Mouse (Mus musculus) lung, embryonic 14.5 days (tissue): ENCODE data around the gene Adgre5. TPM values are rescaled to one million over a fixed set of nuclear protein-coding genes. Genes with fewer than 3 reads are reported as not detected.

ENCODE experiments used
- ATAC-seq: fragments of 200-750 bp; cut with Nextera tagmentation; 2 replicates; pipeline ENCODE4 v1.8.0; 2017; ENCODE audit warnings: mild to moderate bottlenecking, moderate TSS enrichment, moderate library complexity; ENCODE audit not compliant: insufficient read depth
- DNase-seq: peaks from one replicate; pipeline ENCODE4 v3.0.0-alpha.2; 2015
- H3K27ac ChIP-seq: fragments of 300-500 bp; sonication (generic); 2 replicates; pipeline ENCODE4 v1.5.1; 2014; ENCODE audit warnings: low read depth, mild to moderate bottlenecking, moderate library complexity
- H3K27me3 ChIP-seq: fragments of 300-500 bp; sonication (generic); 2 replicates; pipeline ENCODE4 v1.6.1; 2014; ENCODE audit warnings: low read length, control low read depth; ENCODE audit not compliant: insufficient read depth
- H3K36me3 ChIP-seq: fragments of 300-500 bp; sonication (generic); 2 replicates; pipeline ENCODE4 v1.6.1; 2014; ENCODE audit warnings: control low read depth; ENCODE audit not compliant: insufficient read depth
- H3K4me1 ChIP-seq: fragments of 300-500 bp; sonication (generic); 2 replicates; pipeline ENCODE4 v1.6.1; 2014; ENCODE audit warnings: antibody characterized with exemption, control low read depth; ENCODE audit not compliant: insufficient read depth
- H3K4me2 ChIP-seq: fragments of 300-500 bp; sonication (generic); 2 replicates; pipeline ENCODE4 v1.6.1; 2014; ENCODE audit warnings: mild to moderate bottlenecking
- H3K4me3 ChIP-seq: fragments of 300-500 bp; sonication (generic); 2 replicates; pipeline ENCODE4 v1.5.1; 2014; ENCODE audit warnings: low read depth, low read length
- H3K9ac ChIP-seq: fragments of 300-500 bp; sonication (generic); 2 replicates; pipeline ENCODE4 v1.6.1; 2014
- H3K9me3 ChIP-seq: fragments of 300-500 bp; sonication (generic); 2 replicates; pipeline ENCODE4 v1.6.1; 2016; ENCODE audit warnings: low read depth, low read length, control low read depth
- CTCF ChIP-seq: IDR thresholded peaks from 2 replicates; pipeline ENCODE4 v1.5.1; 2016; ENCODE audit warnings: antibody characterized with exemption, low read depth
- WGBS: fragments of 180-500 bp; shearing (Covaris S2); extraction: QIAGEN DNeasy Blood & Tissue Kit; methylation state at CpG from one replicate; pipeline ENCODE4 v1.1.7; 2014; 5-methylcytosine and 5-hydroxymethylcytosine counted together
- polyA plus RNA-seq: library from polyadenylated mRNA; unstranded; fragments of >200 nt; fragmentation: Nextera tagmentation; extraction: Ambion mirVana; gene quantifications from 2 replicates; pipeline ENCODE4 v1.2.1, GENCODE M21; 2014

Gene Adgre5
- polyA plus RNA-seq, 1 experiment from 2014 or later, result 57.0 TPM

DNA sequence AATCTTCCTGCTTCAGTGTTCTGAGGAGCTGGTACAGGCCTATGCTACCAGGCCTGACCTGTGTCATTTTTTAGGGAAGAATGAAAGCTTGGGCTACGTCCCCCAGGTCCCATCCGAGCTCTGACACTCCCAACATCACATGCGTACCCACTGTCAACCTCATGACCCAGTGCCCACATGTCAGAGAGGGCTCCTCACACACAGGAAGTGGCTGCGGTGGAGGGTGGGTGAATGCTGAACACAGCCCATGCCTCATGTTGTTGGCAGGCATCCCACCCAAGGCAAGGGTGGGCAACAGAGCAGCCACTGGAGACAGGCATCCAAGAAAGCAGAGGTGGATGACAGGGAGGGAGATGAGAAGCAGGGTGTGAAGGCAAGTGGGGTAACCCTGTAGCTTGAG lies 4.4 kb downstream of the Adgre5 start:
- 79% methylated on average over 4 of the region's 4 CpGs for WGBS
- ATAC-seq, result no peak
- Histone ChIP-seq H3K4me1 (peaks cover 16% of the 10 kb centered on the region), H3K9ac (no peak overlapping the region), H3K4me2 (no peak overlapping the region), H3K9me3 (no peaks in the 10 kb centered on the region), H3K36me3 (peaks cover 6% of the 10 kb centered on the region; the same call in 1 of the 2 replicates), H3K27me3 (no peaks in the 10 kb centered on the region), H3K27ac (no peak overlapping the region), H3K4me3 (no peak overlapping the region)
- no peak for TF ChIP-seq CTCF
- no peak for DNase-seq

GRCm38 (mm10) chr8:83732919-83733318 lies 8.2 kb downstream of the Adgre5 start:
- H3K27ac ChIP-seq, result no peak overlapping the region
- H3K4me1 ChIP-seq, result peaks cover 7% of the 10 kb centered on the region; the same call in 1 of the 2 replicates
- no peak overlapping the region for H3K9ac ChIP-seq
- WGBS, result 75% methylated on average over 6 of the region's 6 CpGs
- no peak for TF ChIP-seq CTCF
- no peaks in the 10 kb centered on the region for H3K9me3 ChIP-seq
- H3K4me2 ChIP-seq, result no peak overlapping the region
- no peak for DNase-seq
- H3K4me3 ChIP-seq, result no peak overlapping the region
- ATAC-seq, result no peak
- peaks cover 26% of the 10 kb centered on the region for H3K36me3 ChIP-seq
- no peaks in the 10 kb centered on the region for H3K27me3 ChIP-seq

GRCm38 (mm10) chr8:83731906-83732305 lies 9.2 kb downstream of the Adgre5 start:
- no peak overlapping the region for H3K9ac ChIP-seq
- no peaks in the 10 kb centered on the region for H3K9me3 ChIP-seq
- ATAC-seq, result no peak
- H3K27ac ChIP-seq, result no peak overlapping the region
- no peak for TF ChIP-seq CTCF
- H3K4me3 ChIP-seq, result no peak overlapping the region
- no peak for DNase-seq
- no peaks in the 10 kb centered on the region for H3K4me1 ChIP-seq
- WGBS, result 76% methylated on average over 5 of the region's 5 CpGs
- peaks cover 35% of the 10 kb centered on the region for H3K36me3 ChIP-seq
- no peaks in the 10 kb centered on the region for H3K27me3 ChIP-seq
- no peak overlapping the region for H3K4me2 ChIP-seq

DNA sequence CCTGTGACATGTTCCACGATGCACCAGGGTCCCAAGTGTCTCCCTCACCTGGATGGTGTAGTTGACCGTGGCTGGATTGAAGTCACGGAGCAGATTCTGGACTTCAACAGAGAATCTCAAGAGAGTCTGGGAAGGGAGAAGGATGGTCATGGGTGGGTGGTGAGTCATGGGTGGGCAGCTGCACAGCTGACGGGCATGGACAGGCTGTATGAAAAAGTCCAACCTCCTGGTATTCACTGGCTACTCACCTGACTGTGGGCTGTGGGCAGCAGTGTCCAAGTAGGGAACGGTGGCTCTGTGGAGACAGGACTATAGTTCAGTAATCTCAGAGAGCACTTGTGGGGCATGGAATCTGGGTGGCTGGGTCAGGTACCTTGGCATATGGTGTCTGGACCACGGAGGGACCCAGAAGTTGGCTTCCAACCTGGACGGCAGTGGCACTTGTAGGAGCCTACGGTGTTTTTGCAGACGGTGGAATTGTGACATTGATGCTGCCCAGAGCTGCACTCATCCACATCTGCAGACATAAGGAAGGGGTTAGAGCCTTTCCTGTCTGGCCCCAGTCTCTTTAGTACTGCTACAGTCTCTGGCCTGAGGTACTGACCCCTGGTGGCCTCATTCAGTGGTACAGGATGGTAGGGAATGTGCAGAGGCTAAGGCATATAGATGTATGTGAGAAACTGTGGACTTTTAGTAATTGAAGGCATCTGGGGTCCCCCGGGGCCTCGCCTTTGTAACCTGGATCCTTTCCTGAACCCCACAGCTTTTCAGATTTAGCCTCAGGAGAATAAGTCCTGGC lies 11.9 kb downstream of the Adgre5 start:
- TF ChIP-seq CTCF, result peak; percentile 71
- Histone ChIP-seq H3K4me3 (no peak overlapping the region), H3K4me1 (no peaks in the 10 kb centered on the region), H3K27me3 (no peaks in the 10 kb centered on the region), H3K9me3 (no peaks in the 10 kb centered on the region), H3K9ac (no peak overlapping the region), H3K36me3 (peaks cover 56% of the 10 kb centered on the region), H3K4me2 (no peak overlapping the region), H3K27ac (no peak overlapping the region)
- no peak; the same call in 1 of the 2 replicates for ATAC-seq
- peak; percentile 61 for DNase-seq
- WGBS, result 78% methylated on average over 11 of the region's 11 CpGs

DNA sequence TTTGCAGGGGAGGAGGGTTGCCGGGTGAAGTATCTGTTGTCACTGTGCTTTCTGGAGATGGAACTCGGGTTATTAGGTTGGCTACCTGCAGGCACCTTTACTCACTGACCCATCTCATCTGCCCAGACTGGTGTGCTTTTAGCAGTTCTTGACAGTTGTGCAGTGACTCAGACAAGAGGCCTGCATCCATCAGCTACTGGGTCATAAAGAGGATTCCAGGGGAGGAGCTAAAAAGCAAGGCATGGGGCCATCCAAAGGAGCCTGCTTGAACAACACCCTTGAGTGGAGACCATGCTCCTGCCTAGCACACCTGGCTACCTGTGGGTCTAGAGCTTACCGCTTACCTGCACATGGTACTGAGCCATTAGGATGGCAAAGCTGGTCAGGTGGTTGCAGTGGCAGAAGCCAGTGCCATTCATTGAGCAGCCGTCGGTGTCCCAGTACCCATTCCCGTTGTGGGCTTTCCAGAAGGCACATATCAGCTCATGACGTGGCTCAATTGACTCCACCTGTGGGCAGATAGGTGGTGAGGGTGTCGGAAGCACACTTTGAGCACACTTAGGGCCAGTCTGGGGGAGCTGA lies 15.5 kb downstream of the Adgre5 start:
- Histone ChIP-seq H3K4me3 (no peak overlapping the region), H3K9me3 (no peaks in the 10 kb centered on the region), H3K27me3 (no peaks in the 10 kb centered on the region), H3K27ac (no peak overlapping the region), H3K36me3 (peaks cover 77% of the 10 kb centered on the region), H3K9ac (no peak overlapping the region), H3K4me2 (no peak overlapping the region), H3K4me1 (no peaks in the 10 kb centered on the region)
- WGBS, result 88% methylated on average over 8 of the region's 8 CpGs
- no peak for TF ChIP-seq CTCF
- ATAC-seq (no peak), DNase-seq (no peak)

GRCm38 (mm10) chr8:83724697-83725482 lies 16.2 kb downstream of the Adgre5 start:
- peaks cover 82% of the 10 kb centered on the region for H3K36me3 ChIP-seq
- no peak overlapping the region for H3K27ac ChIP-seq
- peak; percentile 98 for TF ChIP-seq CTCF
- H3K9ac ChIP-seq, result no peak overlapping the region
- H3K4me3 ChIP-seq, result no peak overlapping the region
- no peaks in the 10 kb centered on the region for H3K4me1 ChIP-seq
- ATAC-seq (peak; percentile 63; the same call in 1 of the 2 replicates), DNase-seq (peak; percentile 82)
- H3K9me3 ChIP-seq, result no peaks in the 10 kb centered on the region
- no peak overlapping the region for H3K4me2 ChIP-seq
- H3K27me3 ChIP-seq, result no peaks in the 10 kb centered on the region
- 43% methylated on average over 15 of the region's 15 CpGs for WGBS
